Mouse (Mus musculus) urinary bladder, postnatal 25 days (tissue): ENCODE measurements around the gene Igf2r.

ENCODE experiments used
- DNase-seq: peaks from one replicate; pipeline ENCODE4 v3.0.0; 2022; ENCODE audit warnings: low spot score

The Igf2r gene

DNA sequence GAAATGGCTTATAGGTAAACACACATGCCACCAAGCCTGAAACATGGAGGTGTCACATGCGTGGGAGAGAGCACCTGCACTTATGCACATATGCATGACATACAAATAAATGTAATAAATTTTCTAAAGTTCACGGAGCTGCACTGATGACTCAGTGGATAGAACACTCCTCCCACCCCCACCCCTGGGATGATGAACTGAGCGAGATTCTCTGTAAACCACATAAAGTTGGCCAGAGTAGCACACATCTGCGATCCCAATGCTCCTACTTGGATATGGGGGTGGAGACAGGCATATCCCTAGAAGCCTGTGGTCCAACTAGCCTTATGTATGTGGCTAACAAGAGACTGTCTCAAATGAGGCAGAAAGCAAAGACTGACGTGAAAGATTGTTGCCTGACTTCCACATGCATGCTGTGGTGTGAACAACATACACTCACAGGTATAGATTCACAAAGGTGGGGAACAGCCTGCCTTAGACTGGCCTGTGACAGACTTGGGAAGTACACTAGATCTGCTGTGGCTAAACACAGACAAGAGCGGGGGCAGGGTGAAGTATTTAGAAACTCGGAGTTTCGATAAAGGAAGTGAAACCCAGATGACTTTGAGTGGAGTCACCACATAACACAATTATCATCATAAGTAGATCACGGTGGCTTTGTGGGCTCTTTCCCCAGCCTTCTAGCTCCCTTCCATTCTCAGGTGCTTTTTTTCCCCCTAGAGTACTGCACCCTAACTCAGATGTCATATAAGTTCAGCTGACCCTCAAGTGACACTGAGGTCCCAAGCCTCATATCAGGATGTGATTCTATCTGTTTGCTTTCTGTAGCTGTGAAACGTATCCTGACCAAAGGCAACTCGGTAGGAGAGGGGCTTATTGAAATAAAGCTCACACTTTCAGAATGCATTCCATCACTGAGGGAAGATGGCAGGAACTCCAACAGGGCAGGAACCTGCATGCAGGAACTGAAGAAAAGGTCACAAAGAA is 13.7 kb upstream of the Igf2r start:
- DNase-seq = no peak

- DNase-seq = no peak
These were observed 11.6 kb upstream of the Igf2r start for GRCm38 (mm10) chr17:12781101-12781500.

GRCm38 (mm10) chr17:12780125-12780524 is 10.7 kb upstream of the Igf2r start:
- no peak for DNase-seq

- DNase-seq = no peak
These were observed 10.0 kb upstream of the Igf2r start for GRCm38 (mm10) chr17:12779442-12779841.

DNA sequence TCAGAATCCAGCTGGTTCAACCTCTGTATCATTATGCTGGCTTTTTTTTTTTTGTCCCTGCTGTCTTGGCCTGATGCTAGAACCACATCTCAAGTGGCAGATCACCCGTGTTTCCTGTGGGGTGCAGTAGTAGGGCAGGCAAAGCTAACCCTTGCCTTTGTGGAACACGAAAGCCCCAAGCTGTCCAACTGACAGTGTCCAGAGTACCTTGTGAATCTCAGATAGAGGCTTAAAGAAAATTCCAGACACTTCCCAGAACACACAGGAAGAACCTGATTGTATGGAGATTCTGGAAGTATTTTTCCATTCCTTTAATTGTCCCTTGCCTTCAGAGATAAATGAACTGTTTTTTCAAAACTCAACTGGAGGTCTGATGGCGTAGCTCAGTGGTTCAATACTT is 4.5 kb upstream of the Igf2r start:
- DNase-seq = no peak

DNA sequence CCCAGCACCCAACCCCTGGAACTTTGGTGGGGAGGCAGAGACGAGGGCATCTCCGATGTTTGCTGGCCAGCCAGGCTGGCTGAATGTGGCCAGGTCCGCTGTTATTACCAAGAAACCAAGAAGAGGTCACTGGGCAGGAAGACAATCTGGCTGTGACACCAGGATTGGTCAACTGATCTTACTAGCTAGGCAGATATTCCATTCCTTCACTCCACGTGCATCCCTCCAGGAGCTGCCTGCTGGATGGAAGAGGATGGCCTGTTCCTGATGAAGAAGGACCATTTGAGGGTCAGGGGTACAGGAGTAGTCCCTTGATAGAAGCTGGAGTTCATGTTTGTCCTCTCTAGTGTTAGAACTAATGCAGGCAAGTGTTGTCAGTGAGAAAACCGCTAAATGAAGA is 1.0 kb upstream of the Igf2r start:
- DNase-seq = no peak

- DNase-seq = no peak
These were observed 767 bp downstream of the Igf2r start for GRCm38 (mm10) chr17:12768415-12769379.

DNA sequence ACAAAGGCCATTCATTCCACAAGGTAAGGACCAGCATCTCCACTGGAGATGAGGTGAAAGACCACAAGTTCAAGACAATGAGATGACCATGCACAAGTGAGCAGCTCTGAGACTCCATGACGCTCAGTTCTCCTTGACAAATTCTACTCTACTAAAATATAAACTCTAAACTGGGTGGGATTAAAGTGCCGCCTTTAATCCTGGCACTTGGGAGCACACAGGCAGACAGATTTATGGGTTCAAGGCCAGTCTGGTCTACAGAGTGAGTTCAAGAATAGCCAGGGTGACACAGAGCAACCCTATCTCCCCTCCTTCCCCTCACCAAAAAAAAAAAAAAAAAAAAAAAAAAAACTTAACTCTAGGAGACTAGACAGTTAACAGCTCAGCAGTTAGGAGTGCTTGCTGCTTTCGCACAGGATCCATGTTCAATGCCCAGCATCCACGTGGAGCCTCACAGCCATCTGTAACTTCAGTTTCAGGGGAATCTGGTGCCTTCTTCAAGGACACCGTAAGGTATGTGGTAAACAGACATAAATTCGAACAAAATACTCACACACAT is 2.1 kb downstream of the Igf2r start:
- no peak for DNase-seq

DNA sequence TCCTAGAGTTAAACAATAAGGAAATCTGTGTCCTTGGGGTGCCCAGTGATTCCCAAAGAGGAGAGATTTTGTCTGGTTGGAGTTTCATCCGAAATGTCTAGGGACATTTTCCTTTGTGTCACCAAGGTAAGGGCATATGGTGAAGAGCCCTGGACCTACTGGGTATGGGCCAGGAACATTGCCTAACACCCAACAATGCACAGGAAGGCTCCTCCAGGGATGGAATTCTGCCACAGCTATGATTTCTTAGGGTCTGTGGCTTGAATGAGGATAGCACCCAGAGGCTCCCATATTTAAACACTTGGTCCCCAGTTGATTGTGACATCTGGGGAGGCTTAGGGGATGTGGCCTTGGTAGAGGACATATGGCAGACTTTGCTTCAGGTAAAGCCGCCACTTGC is 6.1 kb downstream of the Igf2r start:
- no peak for DNase-seq

DNA sequence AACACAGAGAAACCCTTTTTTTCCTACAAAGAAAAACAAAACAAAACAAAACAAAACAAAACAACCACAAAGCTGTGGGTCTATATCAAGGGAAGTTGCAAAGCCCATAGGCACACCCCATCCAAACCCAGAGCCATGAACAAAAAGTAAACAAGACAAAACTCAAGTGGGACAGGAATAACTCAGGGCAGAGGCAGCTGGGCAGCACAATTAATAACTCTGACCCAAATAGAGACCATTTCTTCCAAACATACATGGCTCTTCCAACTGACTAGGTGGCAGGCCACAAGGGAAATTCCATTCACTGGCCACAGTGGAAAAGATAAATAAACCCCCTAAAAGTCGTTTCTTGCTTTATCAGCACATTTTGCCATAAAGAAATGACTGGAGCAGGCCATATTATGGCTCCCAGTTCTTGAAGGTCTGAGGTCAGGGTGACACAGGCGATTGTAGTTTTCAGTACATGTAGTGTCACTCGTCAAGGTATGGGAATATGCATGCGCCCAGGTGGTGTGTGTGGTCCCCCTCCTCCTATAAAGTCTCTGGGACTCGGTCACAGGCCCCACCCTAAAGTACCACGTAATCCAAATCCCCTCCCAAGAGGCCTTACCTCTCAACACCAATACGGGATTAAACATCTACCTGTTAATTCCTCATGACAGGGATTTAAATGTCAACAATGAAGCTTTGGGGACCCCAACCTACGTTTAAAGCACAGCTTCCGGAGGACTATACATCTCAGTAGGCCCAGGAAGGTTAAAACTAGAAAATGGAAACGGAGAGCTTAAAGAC is 8.9 kb downstream of the Igf2r start:
- DNase-seq = no peak

- no peak for DNase-seq
These were observed 9.8 kb downstream of the Igf2r start for GRCm38 (mm10) chr17:12759646-12760074.

GRCm38 (mm10) chr17:12758701-12759455 is 10.6 kb downstream of the Igf2r start:
- no peak for DNase-seq

DNA sequence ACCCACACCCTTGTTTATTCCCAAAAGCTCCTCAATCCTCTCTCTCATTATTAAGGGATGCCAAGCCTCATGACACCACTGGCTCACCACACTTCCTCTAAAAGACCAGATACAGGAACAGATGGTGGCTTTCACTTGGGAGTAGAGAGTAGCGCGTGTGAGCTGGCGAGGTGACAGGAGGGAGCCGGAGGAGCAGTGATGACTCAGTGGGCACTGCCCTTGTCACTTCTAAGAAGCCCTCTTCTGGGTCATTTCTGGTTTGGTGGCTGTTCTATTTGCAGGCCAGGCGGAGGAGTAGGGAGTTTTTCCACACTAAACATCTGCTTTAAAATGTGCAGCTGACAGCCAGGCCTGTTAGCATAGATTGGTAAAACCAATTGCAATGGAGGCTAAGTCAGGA is 11.5 kb downstream of the Igf2r start:
- DNase-seq = peak; percentile 25

GRCm38 (mm10) chr17:12757161-12757560 is 12.3 kb downstream of the Igf2r start:
- no peak for DNase-seq

DNA sequence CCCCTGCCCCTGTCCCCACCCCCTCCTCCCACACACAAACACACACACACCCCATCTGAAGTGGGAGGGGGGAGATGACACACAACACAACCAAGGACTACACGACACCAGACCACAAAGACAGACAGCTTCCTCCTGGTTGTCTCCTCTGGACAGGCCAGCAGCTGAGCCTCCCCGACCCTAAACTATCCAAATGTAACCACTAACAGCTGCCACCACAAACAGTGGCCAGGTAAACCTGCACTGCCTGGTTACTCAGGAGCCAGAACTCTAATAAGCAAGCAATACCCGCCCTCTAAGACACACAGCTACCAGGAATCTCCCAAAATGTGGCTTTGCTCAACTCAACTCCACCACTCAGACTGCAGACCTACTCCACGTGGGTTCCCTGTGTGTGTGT is 13.5 kb downstream of the Igf2r start:
- DNase-seq = no peak

GRCm38 (mm10) chr17:12755146-12755545 is 14.3 kb downstream of the Igf2r start:
- no peak for DNase-seq

DNA sequence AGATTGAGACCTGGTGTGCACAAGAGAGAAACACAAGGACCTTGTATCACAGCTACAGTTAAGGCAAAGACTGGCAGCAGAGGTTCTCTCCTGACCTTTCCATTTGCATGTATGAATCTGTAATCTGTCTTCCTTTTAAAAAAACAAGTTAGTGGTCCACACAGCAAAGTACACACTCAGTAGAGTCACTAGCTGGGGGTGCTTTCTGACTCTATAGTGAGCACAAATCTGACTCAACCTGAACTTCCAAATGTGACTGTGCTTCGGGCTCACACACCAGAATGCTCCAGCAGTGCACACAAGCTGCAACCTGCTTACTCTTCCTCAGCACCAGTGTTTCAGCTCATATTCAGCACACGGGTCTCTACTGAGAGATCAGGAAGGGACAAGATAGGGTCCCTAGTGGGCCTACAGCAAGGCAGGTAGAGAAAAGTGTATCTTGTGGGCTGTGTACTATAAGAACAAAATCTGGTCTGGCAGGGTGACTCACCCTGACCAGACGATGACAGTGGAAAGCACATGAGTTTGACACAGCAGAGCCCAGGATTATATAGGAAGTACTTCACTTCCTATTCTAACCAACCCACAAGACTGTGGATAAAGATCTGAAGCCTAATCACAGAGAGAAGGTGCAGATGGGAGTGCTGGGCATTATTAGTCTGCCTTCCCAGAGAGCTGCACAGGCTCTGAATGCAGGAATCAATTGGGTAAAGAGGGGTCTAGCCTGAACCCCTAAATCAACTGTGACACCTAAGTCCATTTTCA is 15.0 kb downstream of the Igf2r start:
- no peak for DNase-seq

DNA sequence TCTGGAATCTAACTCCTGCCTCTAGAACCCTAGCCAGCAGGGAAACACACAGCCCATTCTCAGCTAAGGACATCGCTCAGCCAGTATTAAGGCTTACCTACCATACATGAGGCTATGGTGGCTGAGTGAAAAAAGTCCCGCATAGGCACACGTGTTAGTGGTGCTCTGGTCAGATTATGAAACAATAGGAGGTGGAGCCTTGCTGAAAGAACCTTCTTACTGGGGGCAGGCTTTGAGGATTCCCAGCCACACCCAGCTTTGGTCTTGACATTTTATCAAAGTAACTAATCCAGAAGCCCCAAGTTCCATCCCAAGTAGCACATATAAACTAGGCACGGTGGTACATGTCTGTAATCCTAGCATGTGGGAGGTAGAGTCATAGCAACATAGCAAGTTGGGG is 16.4 kb downstream of the Igf2r start:
- DNase-seq = no peak

GRCm38 (mm10) chr17:12751641-12752040 is 17.8 kb downstream of the Igf2r start:
- no peak for DNase-seq

DNA sequence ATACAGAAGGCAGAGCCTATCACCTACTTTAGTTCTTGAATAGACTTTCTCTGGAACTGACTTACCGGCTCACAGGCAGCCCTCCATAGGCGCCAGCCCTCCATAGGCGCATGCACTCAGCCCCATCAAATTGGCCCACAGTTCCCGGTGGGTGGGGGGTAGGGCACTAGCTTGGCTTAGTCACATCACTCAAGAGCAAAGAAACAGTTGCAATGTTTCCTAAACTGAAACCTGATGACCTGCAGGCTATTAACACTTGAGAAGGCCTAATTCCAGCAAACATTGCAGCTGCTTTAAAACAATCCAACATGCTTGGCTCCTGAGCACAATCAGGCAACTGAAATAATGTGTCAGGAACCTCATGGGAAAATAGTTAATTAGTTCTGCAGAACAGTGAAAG is 18.2 kb downstream of the Igf2r start:
- no peak for DNase-seq
